Mouse (Mus musculus) CH12.LX (cell line): ENCODE measurements at regions not wholly inside any gene's neighbourhood (a gene's known extent, or its start where the extent isn't known, plus 50 kb on each side); places are given as distances from the start of the nearest gene placed in this dataset.
A peak's percentile ranks its signal among the peaks of the same experiment; 100 is the strongest.

Experiments used
- DNase-seq: peaks from one replicate; pipeline ENCODE4 v3.0.0-alpha.2; 2013; ENCODE audit errors: extremely low read depth
- H3K27ac ChIP-seq: 2 replicates; pipeline ENCODE4 v1.5.1; 2012; ENCODE audit warnings: low read depth, mild to moderate bottlenecking, control low read depth, moderate library complexity; ENCODE audit not compliant: insufficient read depth
- H3K27me3 ChIP-seq: replicated peaks from 2 replicates; pipeline ENCODE3; 2012; ENCODE audit warnings: inconsistent platforms
- H3K36me3 ChIP-seq, 2 experiments: replicated peaks in 1 of 2; 2 replicates each; pipeline versions ENCODE3 to v1.6.1; 2012; ENCODE audit warnings: inconsistent platforms in 1 of 2, low read length in 1 of 2, mild to moderate bottlenecking in 1 of 2, mixed read lengths in 1 of 2, moderate library complexity in 1 of 2; ENCODE audit not compliant: control insufficient read depth in 1 of 2, insufficient read depth in 1 of 2
- H3K4me1 ChIP-seq, 2 experiments: 2 replicates each; pipeline ENCODE4 v1.6.1; 2012; ENCODE audit warnings: inconsistent platforms in 1 of 2, moderate library complexity in 1 of 2; ENCODE audit not compliant: insufficient read depth in 2 of 2, control insufficient read depth in 1 of 2
- H3K4me2 ChIP-seq: 2 replicates; pipeline ENCODE4 v1.6.1; 2012; ENCODE audit warnings: low read depth, mild to moderate bottlenecking, control low read depth; ENCODE audit not compliant: poor library complexity, insufficient read depth, severe bottlenecking
- H3K4me3 ChIP-seq, 3 experiments: fragments of 150-350 bp in 1 of 3; sonication (generic) in 1 of 3; replicated peaks in 1 of 3; 2 replicates each; pipeline versions ENCODE3 to v1.5.1; 2011 to 2012; ENCODE audit warnings: low read depth in 2 of 3, low read length in 2 of 3, mild to moderate bottlenecking in 2 of 3, moderate library complexity in 2 of 3, control low read depth in 1 of 3, improper control_type of control experiment in 1 of 3, inconsistent platforms in 1 of 3, mixed read lengths in 1 of 3; ENCODE audit not compliant: poor library complexity in 1 of 3
- H3K79me2 ChIP-seq: replicated peaks from 2 replicates; pipeline ENCODE4 v1.6.1; 2012; ENCODE audit warnings: mild to moderate bottlenecking, moderate library complexity; ENCODE audit not compliant: control insufficient read depth, poor library complexity, insufficient read depth, severe bottlenecking; ENCODE audit errors: extremely low read depth
- H3K9ac ChIP-seq: 2 replicates; pipeline ENCODE4 v1.6.1; 2012; ENCODE audit warnings: low read depth, mild to moderate bottlenecking, control low read depth, moderate library complexity; ENCODE audit not compliant: insufficient read depth
- H3K9me3 ChIP-seq: replicated peaks from 2 replicates; pipeline ENCODE3; 2012; ENCODE audit warnings: low read length, inconsistent platforms, mixed read lengths
- BHLHE40 ChIP-seq: IDR thresholded peaks from 2 replicates; pipeline ENCODE4 v1.6.1; 2011; ENCODE audit warnings: mild to moderate bottlenecking, low read depth, low read length, improper control_type of control experiment
- CTCF ChIP-seq, 2 experiments: IDR thresholded peaks in 1 of 2; conservative IDR thresholded peaks in 1 of 2; 2 replicates each; pipeline ENCODE4 v1.5.1; 2011 to 2012; ENCODE audit warnings: low read depth in 2 of 2, low read length in 2 of 2, improper control_type of control experiment in 1 of 2, inconsistent platforms in 1 of 2, mild to moderate bottlenecking in 1 of 2, moderate library complexity in 1 of 2
- ELF1 ChIP-seq: IDR thresholded peaks from 2 replicates; pipeline ENCODE4 v1.6.1; 2014; ENCODE audit warnings: low read depth, mild to moderate bottlenecking, inconsistent platforms, low read length, improper control_type of control experiment
- IRF4 ChIP-seq: IDR thresholded peaks from 2 replicates; pipeline ENCODE4 v1.6.1; 2014; ENCODE audit warnings: low read depth, mild to moderate bottlenecking, inconsistent platforms, low read length, improper control_type of control experiment
- KAT2A ChIP-seq: IDR thresholded peaks from 2 replicates; pipeline ENCODE4 v1.6.1; 2012; ENCODE audit warnings: low read length, improper control_type of control experiment, inconsistent platforms; ENCODE audit not compliant: insufficient replicate concordance
- MAX ChIP-seq: IDR thresholded peaks from 2 replicates; pipeline ENCODE4 v1.6.1; 2011; ENCODE audit warnings: low read length, improper control_type of control experiment
- MAZ ChIP-seq: IDR thresholded peaks from 2 replicates; pipeline ENCODE4 v1.6.1; 2012; ENCODE audit warnings: low read depth, mild to moderate bottlenecking, inconsistent platforms, low read length, improper control_type of control experiment, moderate library complexity
- MEF2A ChIP-seq: IDR thresholded peaks from 2 replicates; pipeline ENCODE4 v1.6.1; 2014; ENCODE audit warnings: low read depth, mild to moderate bottlenecking, inconsistent platforms, low read length, improper control_type of control experiment, borderline replicate concordance
- NELFE ChIP-seq: IDR thresholded peaks from 2 replicates; pipeline ENCODE4 v1.6.1; 2011; ENCODE audit warnings: low read depth, low read length, improper control_type of control experiment
- NRF1 ChIP-seq: IDR thresholded peaks from 2 replicates; pipeline ENCODE4 v1.6.1; 2014; ENCODE audit warnings: low read depth, mild to moderate bottlenecking, inconsistent platforms, low read length, improper control_type of control experiment, moderate library complexity
- PAX5 ChIP-seq: IDR thresholded peaks from 2 replicates; pipeline ENCODE4 v1.6.1; 2012; ENCODE audit warnings: low read length, inconsistent platforms, mixed read lengths
- RAD21 ChIP-seq: IDR thresholded peaks from 2 replicates; pipeline ENCODE4 v1.6.1; 2011; ENCODE audit warnings: low read depth, mild to moderate bottlenecking, low read length, improper control_type of control experiment, moderate library complexity
- RCOR1 ChIP-seq: conservative IDR thresholded peaks from 2 replicates; pipeline ENCODE4 v1.6.1; 2012; ENCODE audit warnings: low read depth, mild to moderate bottlenecking, inconsistent platforms, low read length, improper control_type of control experiment
- SIN3A ChIP-seq: IDR thresholded peaks from 2 replicates; pipeline ENCODE4 v1.6.1; 2012; ENCODE audit warnings: low read length, improper control_type of control experiment, inconsistent platforms
- SMC3 ChIP-seq: IDR thresholded peaks from 2 replicates; pipeline ENCODE4 v1.6.1; 2011; ENCODE audit warnings: low read depth, low read length, improper control_type of control experiment
- TBP ChIP-seq: conservative IDR thresholded peaks from 2 replicates; pipeline ENCODE4 v1.6.1; 2011; ENCODE audit warnings: low read depth, low read length, improper control_type of control experiment
- TCF12 ChIP-seq: IDR thresholded peaks from 2 replicates; pipeline ENCODE4 v1.6.1; 2014; ENCODE audit warnings: low read depth, mild to moderate bottlenecking, inconsistent platforms, low read length, improper control_type of control experiment
- ZC3H11A ChIP-seq: IDR thresholded peaks from 2 replicates; pipeline ENCODE4 v1.6.1; 2012; ENCODE audit warnings: low read depth, mild to moderate bottlenecking, inconsistent platforms, low read length, improper control_type of control experiment
- ZKSCAN1 ChIP-seq: IDR thresholded peaks from 2 replicates; pipeline ENCODE4 v1.6.1; 2012; ENCODE audit warnings: low read depth, inconsistent platforms, low read length, improper control_type of control experiment, borderline replicate concordance
- dilution Hi-C: fragments of 300-500 bp; cut with MboI; formaldehyde crosslinking; loops from 2 replicates; pipeline ENCODE4 v1.14.3; 2020; ENCODE audit warnings: low sequenced_read_pairs; ENCODE audit not compliant: extremely low pct_unique_long_range_greater_than_20kb, extremely low pct_ligation_motif_present
- in situ Hi-C: fragments of 300-500 bp; cut with MboI; formaldehyde crosslinking; loops from 3 replicates; pipeline ENCODE4 v1.14.3; 2019; ENCODE audit warnings: low sequenced_read_pairs, low pct_ligation_motif_present, low pct_unique_long_range_greater_than_20kb, mixed read lengths

DNA sequence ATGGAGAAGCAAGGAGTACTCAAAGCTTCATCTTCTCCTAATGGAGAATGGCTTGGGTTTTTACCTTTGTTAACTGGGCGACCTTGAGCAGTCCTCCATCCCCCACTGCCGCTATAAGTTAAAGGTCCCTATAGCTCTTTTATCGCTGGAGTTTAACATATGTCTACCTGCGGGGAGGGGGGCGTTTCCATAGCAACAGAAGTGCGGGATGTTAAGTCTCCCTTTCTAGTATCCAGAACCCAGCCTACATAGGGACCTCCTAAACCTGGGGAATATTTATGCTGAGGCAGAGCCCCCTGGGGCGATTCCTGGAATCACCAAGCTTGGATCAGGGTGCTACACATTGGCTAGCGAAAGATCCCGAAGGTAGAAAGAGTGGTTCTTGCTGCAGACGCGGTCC, 163.2 kb downstream of the Ttc8 start:
- Histone ChIP-seq H3K9ac (no peak overlapping the region), H3K27ac (no peak overlapping the region), H3K9me3 (no peaks in the 10 kb centered on the region), H3K4me3 (no peak overlapping the region), H3K27me3 (peaks cover 10% of the 10 kb centered on the region), H3K79me2 (no peaks in the 10 kb centered on the region), H3K36me3 (no peaks in the 10 kb centered on the region), H3K4me1 (peaks cover 0 to 2% of the 10 kb centered on the region in 2 experiments; a peak in 1 of 4 replicates), H3K4me2 (no peak overlapping the region)
- TF ChIP-seq MAZ (no peak), RCOR1 (no peak)
- no peak for DNase-seq
- dilution Hi-C loops (no loop called here), in situ Hi-C loops (loop anchor here (10.0 to 25.0 kb wide), 5 partner anchors 71 to 1029 kb away; partner anchors contain the start of genes Efcab11, Kcnk13, Psmc1 and Tdp1)

DNA sequence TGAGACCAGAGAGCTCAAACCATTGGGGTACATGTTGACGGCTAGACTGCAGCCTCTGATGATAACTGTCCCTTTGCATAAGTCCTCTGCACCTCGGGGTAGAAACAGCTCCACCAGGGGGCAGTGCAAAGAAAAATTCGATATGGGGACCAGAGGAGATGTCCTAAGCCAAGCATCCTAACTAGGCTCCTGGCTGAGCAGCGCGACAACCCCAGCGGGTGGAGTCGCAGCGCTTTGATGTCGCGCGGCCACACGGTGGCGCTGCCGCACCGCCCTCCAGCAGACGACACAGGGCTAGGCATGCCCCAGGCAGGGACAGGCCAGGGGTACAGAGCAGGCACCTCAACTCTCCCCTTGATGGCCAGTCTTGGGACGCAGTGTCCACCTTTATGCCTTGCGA, 163.8 kb downstream of the Ttc8 start:
- H3K79me2 ChIP-seq = no peaks in the 10 kb centered on the region
- H3K9ac ChIP-seq = no peak overlapping the region
- dilution Hi-C loops = no loop called here
- no peaks in the 10 kb centered on the region for H3K36me3 ChIP-seq
- no peak overlapping the region for H3K4me2 ChIP-seq
- H3K4me1 ChIP-seq = peaks cover 0 to 2% of the 10 kb centered on the region in 2 experiments; a peak in 1 of 4 replicates
- no peak overlapping the region for H3K4me3 ChIP-seq
- H3K27me3 ChIP-seq = peaks cover 8% of the 10 kb centered on the region
- in situ Hi-C loops = loop anchor here (10.0 to 25.0 kb wide), 5 partner anchors 71 to 1028 kb away; partner anchors contain the start of genes Efcab11, Kcnk13, Psmc1 and Tdp1
- DNase-seq = peak; percentile 85
- no peak overlapping the region for H3K27ac ChIP-seq
- no peaks in the 10 kb centered on the region for H3K9me3 ChIP-seq
- peak; percentile 62 for TF ChIP-seq TCF12
- TF ChIP-seq SMC3 = peak; percentile 96
- TF ChIP-seq MAX = peak; percentile 70
- TF ChIP-seq KAT2A = no peak
- peak; percentile 71; the same call in 1 of the 2 replicates for TF ChIP-seq NELFE
- 0 out of 2 replicates have a peak, but pooled peaks have one; percentile 18 for TF ChIP-seq ELF1
- TF ChIP-seq NRF1 = peak; percentile 57
- peak; percentile 91 for TF ChIP-seq ZC3H11A
- TF ChIP-seq PAX5 = no peak
- TF ChIP-seq MAZ = peak; percentile 55; the same call in 1 of the 2 replicates
- 0 out of 2 replicates have a peak, but pooled peaks have one; percentile 38 for TF ChIP-seq BHLHE40
- TF ChIP-seq IRF4 = peak; percentile 45; the same call in 1 of the 2 replicates
- TF ChIP-seq TBP = no peak
- no peak for TF ChIP-seq SIN3A
- no peak for TF ChIP-seq ZKSCAN1
- peak; percentile 99 for TF ChIP-seq RAD21
- TF ChIP-seq MEF2A = peak; percentile 67; the same call in 1 of the 2 replicates
- peak; percentile 49 to 99; a peak in 3 of 4 replicates for TF ChIP-seq CTCF (conservative IDR thresholded peaks at IDR 0.05 in 1 of 2, IDR thresholded peaks at IDR 0.05 in 1 of 2; ENCODE audit: low read depth in 2 of 2, low read length in 2 of 2)
- TF ChIP-seq, all 38 proteins: peak for 13
